Mouse (Mus musculus): ENCODE measurements around the gene Ms4a4c. TPM values are rescaled to one million over a fixed set of nuclear protein-coding genes. Genes with fewer than 3 reads are reported as not detected.

The Ms4a4c gene
- 1.5 and 1.6 TPM in 2 replicates for polyA plus RNA-seq (2015; fragmentation: Nextera tagmentation; extraction: Ambion mirVana)

GRCm38 (mm10) chr19:11404527-11404926 lies at the start of gene Ms4a4c:
Ms4a4c (plus strand) TSS chr19:11404770.
- Histone ChIP-seq H3K27me3 (replicated peaks; ENCODE audit: control insufficient read depth, insufficient read depth, low read length) (no peaks in the 10 kb centered on the region), H3K27ac (ENCODE audit: low read length) (no peak within 1 kb of the TSS), H3K9me3 (ENCODE audit: control insufficient read depth, low read length) (no peaks in the 10 kb centered on the region), H3K4me1 (ENCODE audit: control insufficient read depth, insufficient read depth, low read length) (no peaks in the 10 kb centered on the region), H3K4me3 (ENCODE audit: low read length) (no peak within 1 kb of the TSS), H3K36me3 (ENCODE audit: control insufficient read depth, insufficient read depth, low read length) (no peaks in the 10 kb centered on the region), H3K9ac (ENCODE audit: low read depth, low read length) (no peak within 1 kb of the TSS), H3K4me2 (ENCODE audit: low read depth, low read length) (no peak within 1 kb of the TSS)
- 86% methylated on average over 3 of the region's 3 CpGs for WGBS
- ATAC-seq, result no peak

GRCm38 (mm10) chr19:11355730-11356129 lies 48.8 kb upstream of the Ms4a4c start:
- no peak for ATAC-seq
- no peaks in the 10 kb centered on the region for H3K9me3 ChIP-seq (ENCODE audit: control insufficient read depth, low read length)
- WGBS, result 77% methylated on average over 7 of the region's 7 CpGs

GRCm38 (mm10) chr19:11360106-11360505 lies 44.5 kb upstream of the Ms4a4c start:
- no peak overlapping the region for H3K4me3 ChIP-seq (ENCODE audit: low read length)
- 52% methylated on average over 3 of the region's 3 CpGs for WGBS
- no peak overlapping the region for H3K9ac ChIP-seq (ENCODE audit: low read depth, low read length)
- no peaks in the 10 kb centered on the region for H3K36me3 ChIP-seq (ENCODE audit: control insufficient read depth, insufficient read depth, low read length)
- no peak overlapping the region for H3K4me2 ChIP-seq (ENCODE audit: low read depth, low read length)
- no peak overlapping the region for H3K27ac ChIP-seq (ENCODE audit: low read length)
- no peaks in the 10 kb centered on the region for H3K27me3 ChIP-seq (replicated peaks; ENCODE audit: control insufficient read depth, insufficient read depth, low read length)
- no peak for ATAC-seq
- H3K4me1 ChIP-seq (ENCODE audit: control insufficient read depth, insufficient read depth, low read length), result no peaks in the 10 kb centered on the region
- H3K9me3 ChIP-seq (ENCODE audit: control insufficient read depth, low read length), result no peaks in the 10 kb centered on the region

More at GRCm38 (mm10) chr19:11355730-11356129, 48.8 kb upstream of the Ms4a4c start:
- no peak overlapping the region for H3K9ac ChIP-seq (ENCODE audit: low read depth, low read length)
- H3K4me1 ChIP-seq (ENCODE audit: control insufficient read depth, insufficient read depth, low read length), result no peaks in the 10 kb centered on the region
- H3K4me3 ChIP-seq (ENCODE audit: low read length), result no peak overlapping the region
- H3K27ac ChIP-seq (ENCODE audit: low read length), result no peak overlapping the region
- H3K4me2 ChIP-seq (ENCODE audit: low read depth, low read length), result no peak overlapping the region
- H3K36me3 ChIP-seq (ENCODE audit: control insufficient read depth, insufficient read depth, low read length), result no peaks in the 10 kb centered on the region
- no peaks in the 10 kb centered on the region for H3K27me3 ChIP-seq (replicated peaks; ENCODE audit: control insufficient read depth, insufficient read depth, low read length)

- Histone ChIP-seq H3K27me3 (replicated peaks; ENCODE audit: control insufficient read depth, insufficient read depth, low read length) (no peaks in the 10 kb centered on the region), H3K4me2 (ENCODE audit: low read depth, low read length) (no peak overlapping the region), H3K4me1 (ENCODE audit: control insufficient read depth, insufficient read depth, low read length) (no peaks in the 10 kb centered on the region), H3K36me3 (ENCODE audit: control insufficient read depth, insufficient read depth, low read length) (no peaks in the 10 kb centered on the region), H3K27ac (ENCODE audit: low read length) (no peak overlapping the region), H3K9ac (ENCODE audit: low read depth, low read length) (no peak overlapping the region), H3K9me3 (ENCODE audit: control insufficient read depth, low read length) (no peaks in the 10 kb centered on the region), H3K4me3 (ENCODE audit: low read length) (no peak overlapping the region)
- no peak for ATAC-seq
Measured at GRCm38 (mm10) chr19:11362002-11362401, 42.6 kb upstream of the Ms4a4c start.

- H3K27ac ChIP-seq (ENCODE audit: low read length), result no peak overlapping the region
- WGBS, result 79% methylated on average over 3 of the region's 3 CpGs
- H3K4me3 ChIP-seq (ENCODE audit: low read length), result no peak overlapping the region
- ATAC-seq, result no peak
- H3K4me1 ChIP-seq (ENCODE audit: control insufficient read depth, insufficient read depth, low read length), result no peaks in the 10 kb centered on the region
- H3K27me3 ChIP-seq (replicated peaks; ENCODE audit: control insufficient read depth, insufficient read depth, low read length), result no peaks in the 10 kb centered on the region
- H3K9me3 ChIP-seq (ENCODE audit: control insufficient read depth, low read length), result no peaks in the 10 kb centered on the region
- H3K4me2 ChIP-seq (ENCODE audit: low read depth, low read length), result no peak overlapping the region
- no peaks in the 10 kb centered on the region for H3K36me3 ChIP-seq (ENCODE audit: control insufficient read depth, insufficient read depth, low read length)
- H3K9ac ChIP-seq (ENCODE audit: low read depth, low read length), result no peak overlapping the region
Measured at GRCm38 (mm10) chr19:11368310-11368709, 36.3 kb upstream of the Ms4a4c start.

- Histone ChIP-seq H3K4me1 (ENCODE audit: control insufficient read depth, insufficient read depth, low read length) (no peaks in the 10 kb centered on the region), H3K27me3 (replicated peaks; ENCODE audit: control insufficient read depth, insufficient read depth, low read length) (no peaks in the 10 kb centered on the region)
- no peak for ATAC-seq
Measured at GRCm38 (mm10) chr19:11371181-11371580, 33.4 kb upstream of the Ms4a4c start.

GRCm38 (mm10) chr19:11375273-11375672 lies 29.3 kb upstream of the Ms4a4c start, which contains the start of gene Ms4a4a:
Ms4a4a (plus strand) TSS chr19:11375523.
- Histone ChIP-seq H3K36me3 (ENCODE audit: control insufficient read depth, insufficient read depth, low read length) (no peaks in the 10 kb centered on the region), H3K9ac (ENCODE audit: low read depth, low read length) (no peak within 1 kb of the TSS), H3K4me3 (ENCODE audit: low read length) (no peak within 1 kb of the TSS), H3K4me1 (ENCODE audit: control insufficient read depth, insufficient read depth, low read length) (no peaks in the 10 kb centered on the region), H3K27me3 (replicated peaks; ENCODE audit: control insufficient read depth, insufficient read depth, low read length) (no peaks in the 10 kb centered on the region), H3K4me2 (ENCODE audit: low read depth, low read length) (no peak within 1 kb of the TSS), H3K27ac (ENCODE audit: low read length) (no peak within 1 kb of the TSS), H3K9me3 (ENCODE audit: control insufficient read depth, low read length) (no peaks in the 10 kb centered on the region)
- no peak for ATAC-seq
- 84% methylated on average over 2 of the region's 2 CpGs for WGBS

More at GRCm38 (mm10) chr19:11371181-11371580, 33.4 kb upstream of the Ms4a4c start:
- Histone ChIP-seq H3K4me3 (ENCODE audit: low read length) (no peak overlapping the region), H3K27ac (ENCODE audit: low read length) (no peak overlapping the region), H3K9me3 (ENCODE audit: control insufficient read depth, low read length) (no peaks in the 10 kb centered on the region), H3K4me2 (ENCODE audit: low read depth, low read length) (no peak overlapping the region), H3K36me3 (ENCODE audit: control insufficient read depth, insufficient read depth, low read length) (no peaks in the 10 kb centered on the region), H3K9ac (ENCODE audit: low read depth, low read length) (no peak overlapping the region)

GRCm38 (mm10) chr19:11376399-11376798 lies 28.2 kb upstream of the Ms4a4c start:
- Histone ChIP-seq H3K4me3 (ENCODE audit: low read length) (no peak overlapping the region), H3K36me3 (ENCODE audit: control insufficient read depth, insufficient read depth, low read length) (no peaks in the 10 kb centered on the region), H3K27ac (ENCODE audit: low read length) (no peak overlapping the region), H3K9me3 (ENCODE audit: control insufficient read depth, low read length) (no peaks in the 10 kb centered on the region), H3K4me1 (ENCODE audit: control insufficient read depth, insufficient read depth, low read length) (no peaks in the 10 kb centered on the region), H3K9ac (ENCODE audit: low read depth, low read length) (no peak overlapping the region), H3K4me2 (ENCODE audit: low read depth, low read length) (no peak overlapping the region), H3K27me3 (replicated peaks; ENCODE audit: control insufficient read depth, insufficient read depth, low read length) (no peaks in the 10 kb centered on the region)
- WGBS, result 77% methylated on average over 2 of the region's 2 CpGs
- no peak for ATAC-seq

GRCm38 (mm10) chr19:11387109-11387508 lies 17.5 kb upstream of the Ms4a4c start:
- no peak for ATAC-seq
- H3K9ac ChIP-seq (ENCODE audit: low read depth, low read length), result no peak overlapping the region
- no peak overlapping the region for H3K4me2 ChIP-seq (ENCODE audit: low read depth, low read length)
- no peak overlapping the region for H3K27ac ChIP-seq (ENCODE audit: low read length)
- no peaks in the 10 kb centered on the region for H3K27me3 ChIP-seq (replicated peaks; ENCODE audit: control insufficient read depth, insufficient read depth, low read length)
- 63% methylated on average over 2 of the region's 2 CpGs for WGBS
- H3K9me3 ChIP-seq (ENCODE audit: control insufficient read depth, low read length), result no peaks in the 10 kb centered on the region
- no peaks in the 10 kb centered on the region for H3K36me3 ChIP-seq (ENCODE audit: control insufficient read depth, insufficient read depth, low read length)
- no peak overlapping the region for H3K4me3 ChIP-seq (ENCODE audit: low read length)
- no peaks in the 10 kb centered on the region for H3K4me1 ChIP-seq (ENCODE audit: control insufficient read depth, insufficient read depth, low read length)

- no peak for ATAC-seq
- H3K9ac ChIP-seq (ENCODE audit: low read depth, low read length), result no peak overlapping the region
- H3K4me3 ChIP-seq (ENCODE audit: low read length), result no peak overlapping the region
- 81% methylated on average over 4 of the region's 4 CpGs for WGBS
- no peaks in the 10 kb centered on the region for H3K27me3 ChIP-seq (replicated peaks; ENCODE audit: control insufficient read depth, insufficient read depth, low read length)
- no peaks in the 10 kb centered on the region for H3K4me1 ChIP-seq (ENCODE audit: control insufficient read depth, insufficient read depth, low read length)
- no peak overlapping the region for H3K27ac ChIP-seq (ENCODE audit: low read length)
- no peak overlapping the region for H3K4me2 ChIP-seq (ENCODE audit: low read depth, low read length)
- H3K9me3 ChIP-seq (ENCODE audit: control insufficient read depth, low read length), result no peaks in the 10 kb centered on the region
- no peaks in the 10 kb centered on the region for H3K36me3 ChIP-seq (ENCODE audit: control insufficient read depth, insufficient read depth, low read length)
Measured at GRCm38 (mm10) chr19:11387685-11388084, 16.9 kb upstream of the Ms4a4c start.

All from intestine, embryonic 16.5 days (tissue).